Mouse (Mus musculus) mouse embryonic stem cell (cell line): ENCODE data around the gene Speer4e.
"Not testable (repeated sequence)": the region's sequence is repeated elsewhere in the genome, so short reads cannot be mapped to it uniquely, and the experiment has no call there.

Experiments used
- in situ Hi-C, 2 experiments: fragments of 300-500 bp; cut with MboI; formaldehyde crosslinking; loops; 1 replicate in 1 of 2; 3 replicates in 1 of 2; pipeline ENCODE4 v1.14.3; 2019 to 2020; ENCODE audit warnings: low sequenced_read_pairs in 2 of 2, low pct_unique_long_range_greater_than_20kb in 1 of 2, mixed read lengths in 1 of 2; ENCODE audit not compliant: unreplicated experiment in 1 of 2

Speer4e gene

DNA sequence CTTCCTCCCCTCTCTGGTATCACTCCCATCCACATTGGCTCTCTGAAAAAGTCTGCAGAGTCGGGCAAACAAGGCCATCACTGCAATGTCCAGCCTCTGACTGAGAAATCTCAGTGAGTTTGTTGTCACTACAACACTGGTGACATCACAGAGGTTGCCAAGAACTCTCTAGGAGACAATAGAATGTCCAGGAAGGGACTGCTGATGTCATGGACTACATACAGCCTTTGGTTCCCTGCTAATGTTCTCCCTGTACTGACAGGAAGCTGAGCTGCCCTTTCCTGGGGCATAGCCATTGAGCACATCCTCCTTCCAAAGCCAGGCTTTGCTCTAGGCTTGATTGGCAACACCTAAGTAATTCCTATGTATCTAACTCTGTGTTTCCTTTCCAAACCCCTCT is at the start of gene Speer4e:
Gene Speer4e, minus strand, starts transcription at position 101 of the 400 bp plus-strand sequence.
- in situ Hi-C loops, result not testable (repeated sequence)

GRCm38 (mm10) chr5:14986649-14987387 is 48.6 kb upstream of the Speer4e start:
- in situ Hi-C loops, result not testable (repeated sequence)

GRCm38 (mm10) chr5:14978835-14979234 is 40.6 kb upstream of the Speer4e start, which contains the start of gene Gm10354:
TSS of gene Gm10354 (minus strand) at chr5:14978935.
- in situ Hi-C loops, result not testable (repeated sequence)

GRCm38 (mm10) chr5:14977368-14977767 is 39.1 kb upstream of the Speer4e start:
- in situ Hi-C loops, result not testable (repeated sequence)

- in situ Hi-C loops, result not testable (repeated sequence)
These were observed 37.1 kb upstream of the Speer4e start for GRCm38 (mm10) chr5:14975294-14975693.

DNA sequence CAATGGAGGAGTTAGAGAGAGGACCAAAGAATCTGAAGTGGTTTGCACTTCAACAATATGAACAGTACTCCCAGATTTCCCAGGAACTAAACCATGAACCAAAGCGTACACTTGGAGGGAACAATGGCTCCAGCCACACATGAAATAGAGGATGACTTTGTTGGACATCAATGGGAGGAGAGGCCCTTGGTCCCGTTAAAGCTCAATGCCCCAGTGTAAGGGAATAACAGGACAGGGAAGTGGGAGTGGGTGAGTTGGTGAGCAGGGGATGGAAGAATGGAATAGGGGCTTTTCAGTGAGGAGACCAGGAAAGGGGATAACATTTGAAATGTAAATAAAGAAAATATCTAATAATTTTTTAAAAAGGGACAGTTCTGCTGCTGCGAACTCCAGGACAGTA is 34.6 kb upstream of the Speer4e start:
- in situ Hi-C loops, result not testable (repeated sequence)

GRCm38 (mm10) chr5:14963821-14964220 is 25.6 kb upstream of the Speer4e start:
- in situ Hi-C loops, result not testable (repeated sequence)

GRCm38 (mm10) chr5:14961502-14961901 is 23.3 kb upstream of the Speer4e start:
- in situ Hi-C loops, result not testable (repeated sequence)

DNA sequence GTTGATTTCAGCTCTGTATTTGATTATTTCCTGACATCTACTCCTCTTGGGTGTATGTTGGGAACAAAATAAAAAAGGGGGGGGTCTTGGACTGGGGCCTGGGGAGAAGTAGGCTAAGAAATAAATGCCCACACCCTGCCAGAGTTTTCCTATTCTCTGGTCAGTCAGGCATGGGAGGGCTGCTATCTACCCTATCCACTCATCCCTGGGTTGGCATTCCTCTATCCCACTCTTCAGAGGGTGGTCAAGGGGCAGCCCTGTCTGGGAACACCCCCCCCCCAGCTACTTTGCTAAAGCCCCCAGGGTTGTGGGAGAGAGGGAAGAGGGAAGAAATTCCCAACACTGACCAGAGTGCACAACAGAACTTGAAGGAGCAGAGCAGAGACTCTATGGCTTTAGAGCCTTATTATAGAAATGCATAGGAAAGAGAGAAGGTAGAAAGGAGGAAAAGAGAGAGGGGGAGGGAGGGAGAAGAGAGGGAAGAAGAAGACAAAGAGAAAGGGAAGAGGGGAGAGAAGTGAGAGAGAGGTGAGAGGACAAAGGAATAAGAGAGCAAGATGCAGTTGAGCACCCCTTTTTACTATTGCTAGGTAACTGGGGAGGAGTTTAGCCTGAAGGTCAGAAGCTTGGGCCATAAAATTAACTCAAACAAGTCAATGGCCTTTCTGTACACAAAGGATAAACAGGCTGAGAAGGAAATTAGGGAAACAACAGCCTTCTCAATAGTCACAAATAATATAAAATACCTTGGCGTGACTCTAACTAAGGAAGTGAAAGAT is 17.9 kb upstream of the Speer4e start:
- in situ Hi-C loops, result not testable (repeated sequence)

GRCm38 (mm10) chr5:14953587-14953986 is 15.4 kb upstream of the Speer4e start:
- in situ Hi-C loops, result not testable (repeated sequence)

DNA sequence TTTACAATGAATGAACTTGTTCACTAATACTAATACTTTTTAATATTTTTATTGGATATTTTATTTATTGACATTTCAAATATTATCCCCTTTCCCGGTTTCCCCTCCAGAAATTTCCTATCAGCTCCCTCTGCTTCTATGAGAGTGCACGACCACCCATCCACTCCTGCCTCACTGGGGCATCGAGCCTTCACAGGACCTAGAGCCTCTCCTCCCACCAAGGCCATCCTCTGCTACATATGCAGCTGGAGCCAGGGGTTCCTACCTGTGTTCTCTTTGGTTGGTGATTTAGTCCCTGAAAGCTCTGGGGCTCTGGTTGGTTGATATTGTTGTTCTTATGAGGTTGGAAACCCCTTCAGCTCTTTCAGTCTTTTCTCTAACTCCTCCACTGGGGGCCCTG is 14.5 kb upstream of the Speer4e start:
- in situ Hi-C loops, result not testable (repeated sequence)

- in situ Hi-C loops, result not testable (repeated sequence)
These were observed 13.6 kb upstream of the Speer4e start for GRCm38 (mm10) chr5:14951822-14952221.

GRCm38 (mm10) chr5:14947482-14948198 is 9.4 kb upstream of the Speer4e start:
- in situ Hi-C loops, result not testable (repeated sequence)

DNA sequence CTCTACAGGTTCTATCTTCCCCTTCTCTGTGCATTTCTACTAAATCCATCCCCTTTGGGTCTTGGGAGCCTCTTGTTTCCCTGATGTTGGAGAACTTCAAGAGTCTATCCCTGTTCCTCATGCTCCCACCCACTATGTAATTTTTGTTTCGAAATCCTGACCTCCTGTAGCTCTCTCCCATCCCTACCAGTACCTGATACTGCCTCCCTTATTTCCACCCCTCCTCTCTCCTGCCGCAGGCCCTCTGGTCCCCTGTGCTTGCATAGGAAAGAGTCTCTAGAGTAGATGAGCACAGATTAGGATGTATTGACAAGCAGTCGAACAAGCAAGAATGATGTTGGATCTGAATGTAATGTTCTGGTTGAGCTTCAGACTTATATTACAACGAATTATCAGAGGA is 7.3 kb upstream of the Speer4e start:
- in situ Hi-C loops, result not testable (repeated sequence)

DNA sequence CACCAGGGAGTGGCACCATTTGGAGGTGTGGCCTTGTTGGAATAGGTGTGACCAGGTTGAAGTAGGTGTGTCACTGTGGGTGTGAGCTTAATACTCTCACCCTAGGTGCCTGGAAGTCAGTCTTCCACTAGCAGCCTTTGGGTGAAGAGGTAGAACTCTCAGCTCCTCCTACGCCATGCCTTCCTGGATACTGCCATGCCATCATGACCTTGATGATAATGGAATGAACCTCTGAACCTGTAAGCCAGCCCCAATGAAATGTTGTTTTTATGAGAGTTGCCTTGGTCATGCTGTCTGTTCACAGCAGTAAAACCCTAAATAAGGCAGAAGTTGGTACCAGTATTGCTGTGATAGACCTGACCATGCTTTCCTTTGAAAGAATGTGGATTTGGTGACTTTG is 2.8 kb upstream of the Speer4e start:
- in situ Hi-C loops, result not testable (repeated sequence)

DNA sequence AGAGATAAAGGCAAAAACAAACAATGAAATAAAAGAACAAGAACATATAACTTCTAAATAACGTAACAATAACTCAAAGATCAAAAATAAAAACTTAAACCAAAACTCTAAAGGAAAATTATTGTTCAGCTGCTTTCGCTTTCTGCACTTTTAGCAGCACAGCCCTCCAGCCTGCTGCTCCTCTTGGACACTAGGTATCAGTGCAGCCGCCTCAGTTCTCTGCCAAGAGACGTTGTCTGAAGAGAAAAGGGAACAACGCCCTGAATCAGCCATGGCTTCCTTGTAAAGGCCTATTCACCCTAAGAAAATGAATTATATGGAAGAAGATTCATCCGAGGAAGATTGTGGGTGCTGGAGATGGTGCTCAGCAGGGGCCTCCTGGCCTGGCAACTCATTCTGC is 4.5 kb downstream of the Speer4e start:
- in situ Hi-C loops, result not testable (repeated sequence)

DNA sequence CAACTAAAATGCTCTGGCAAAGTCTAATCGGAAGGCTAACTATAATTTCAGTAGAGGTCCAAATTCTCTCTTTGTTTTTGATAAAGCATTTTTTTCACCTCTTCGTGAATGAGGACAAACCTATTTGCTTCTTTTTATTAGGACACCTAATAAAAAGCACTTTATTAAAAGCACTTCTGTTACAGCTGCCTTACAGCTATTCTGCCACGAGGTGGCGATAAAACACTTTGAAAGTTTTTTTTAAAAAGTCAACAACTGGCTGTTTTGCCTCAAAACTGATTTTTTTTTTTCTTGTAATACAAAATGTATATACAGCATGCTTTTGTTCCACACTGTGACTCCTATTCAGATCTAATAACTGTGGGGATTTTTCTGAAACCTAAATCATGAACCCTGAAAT is 11.2 kb downstream of the Speer4e start:
- in situ Hi-C loops, result not testable (repeated sequence)

DNA sequence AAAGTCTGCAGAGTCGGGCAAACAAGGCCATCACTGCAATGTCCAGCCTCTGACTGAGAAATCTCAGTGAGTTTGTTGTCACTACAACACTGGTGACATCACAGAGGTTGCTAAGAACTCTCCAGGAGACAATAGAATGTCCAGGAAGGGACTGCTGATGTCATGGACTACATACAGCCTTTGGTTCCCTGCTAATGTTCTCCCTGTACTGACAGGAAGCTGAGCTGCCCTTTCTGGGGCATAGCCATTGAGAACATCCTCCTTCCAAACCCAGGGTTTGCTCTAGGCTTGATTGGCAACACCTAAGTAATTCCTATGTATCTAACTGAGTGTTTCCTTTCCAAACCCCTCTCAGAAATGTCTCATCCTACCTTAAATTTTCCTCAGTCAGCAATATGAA is 23.4 kb downstream of the Speer4e start, which contains the start of gene Gm9758:
Gene Gm9758, minus strand, starts transcription at position 101 of the 400 bp plus-strand sequence.
- in situ Hi-C loops, result not testable (repeated sequence)

DNA sequence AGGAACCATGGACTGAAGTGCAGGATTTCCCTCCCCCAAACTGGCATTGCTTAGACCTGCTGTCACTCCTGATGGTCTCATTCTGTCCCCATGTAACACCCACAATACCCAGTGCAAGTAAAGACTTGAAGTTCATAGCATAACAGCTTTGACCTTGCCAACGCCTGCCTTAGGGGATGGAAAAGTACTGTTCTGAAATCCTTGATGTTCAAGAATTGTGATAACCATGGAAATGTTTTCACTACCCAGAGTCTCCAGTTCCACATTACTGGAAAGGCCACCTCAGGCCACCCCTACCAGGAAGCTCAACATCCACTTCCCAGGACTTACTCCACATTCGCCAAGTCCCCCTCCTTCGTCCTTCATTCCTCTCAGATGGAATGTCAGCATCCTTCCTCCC is 23.9 kb downstream of the Speer4e start:
- in situ Hi-C loops, result not testable (repeated sequence)
